Mouse (Mus musculus): ENCODE results near the gene Ahnak.

DNA sequence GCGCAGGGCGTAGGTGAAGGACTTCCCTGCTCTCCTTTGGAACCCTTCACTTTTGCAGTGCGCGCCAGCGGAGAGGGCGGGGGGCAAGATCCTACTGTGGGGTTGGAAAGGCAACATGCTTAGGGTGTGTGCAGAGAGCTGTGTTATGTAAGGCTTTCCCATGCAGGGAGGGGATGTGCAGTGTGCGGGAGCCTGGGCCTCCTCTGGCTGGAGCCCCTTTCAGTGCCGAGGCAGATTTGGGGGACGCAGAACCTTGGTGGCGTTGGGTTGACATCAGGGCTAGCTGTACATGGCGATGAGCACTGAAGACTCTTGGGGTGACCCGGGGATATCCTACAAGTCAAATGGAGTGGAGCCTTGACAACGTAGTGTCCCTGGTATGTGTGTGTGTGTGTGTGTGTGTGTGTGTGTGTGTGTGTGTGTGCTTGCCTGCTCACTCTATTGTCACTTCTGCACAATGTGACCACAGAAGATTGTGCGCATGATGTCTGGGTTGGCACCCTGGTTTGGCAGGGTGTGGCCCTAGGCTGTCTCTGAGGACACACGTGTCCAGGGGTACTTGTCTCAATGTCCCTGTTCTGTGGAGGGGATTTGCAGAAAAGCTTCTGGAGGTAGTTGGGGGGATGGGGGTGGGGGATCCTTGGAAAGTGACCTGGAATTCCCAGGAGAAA, 1.5 kb downstream of the Ahnak start:
- no peak for TF ChIP-seq POLR2A (IDR thresholded peaks at IDR 0.05; ENCODE audit: low read depth, low read length)
- no peak for TF ChIP-seq CTCF (IDR thresholded peaks at IDR 0.05; ENCODE audit: extremely low read depth, insufficient read depth, insufficient read length, insufficient replicate concordance)
